Mouse (Mus musculus): ENCODE data around the gene Abraxas1. TPM values are rescaled to one million over a fixed set of nuclear protein-coding genes. Genes with fewer than 3 reads are reported as not detected.

Abraxas1 gene
- total and polyA plus RNA-seq, 2 experiments from 2014 or later = 5.2 to 10.3 TPM

DNA sequence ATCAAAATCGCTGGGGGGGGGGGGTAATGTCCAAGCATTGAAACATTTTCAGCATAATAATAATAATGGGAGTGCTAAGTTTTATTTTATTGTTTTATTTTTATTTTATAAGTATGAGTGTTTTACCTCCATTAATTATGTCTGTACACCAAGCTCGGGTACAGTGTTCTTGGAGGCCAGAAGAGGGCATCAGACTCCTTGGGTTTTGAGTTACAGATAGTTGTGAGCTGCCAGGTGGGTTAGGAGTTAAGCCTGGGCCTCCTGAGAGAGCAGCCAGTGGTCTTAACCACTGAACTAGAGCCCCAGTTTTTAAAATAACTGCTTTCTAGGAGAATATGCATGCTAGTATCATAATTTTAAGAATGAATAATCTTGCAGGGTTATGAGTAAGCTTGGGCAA lies 5.2 kb upstream of the Abraxas1 start:
- no peak overlapping the region for H3K27ac ChIP-seq (ENCODE audit: low read depth, low read length)

DNA sequence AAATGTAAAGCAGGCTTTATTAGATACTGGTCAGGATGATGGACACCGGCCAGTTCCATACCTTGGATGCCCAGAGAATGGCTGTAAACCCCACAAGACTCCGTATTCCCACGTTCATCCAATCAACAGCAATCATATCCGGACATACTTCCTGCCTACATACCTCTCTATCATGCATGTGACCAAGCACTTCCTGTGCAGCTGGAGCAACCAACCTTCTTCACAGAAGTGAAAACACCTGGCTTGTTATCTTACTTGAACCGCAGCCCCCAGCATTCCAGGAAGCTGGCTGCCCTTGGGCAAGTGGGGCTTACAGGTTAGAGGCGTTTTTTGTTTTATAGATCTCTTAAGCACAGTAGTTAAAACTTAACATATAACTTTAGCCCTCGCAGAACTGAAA lies 2.1 kb upstream of the Abraxas1 start:
- H3K9me3 ChIP-seq (ENCODE audit: low read length) = no peaks in the 10 kb centered on the region

More for the DNA sequence above, 5.2 kb upstream of the Abraxas1 start:
- DNase-seq = no peak
- 0 out of 2 replicates have a peak, but pooled peaks cover 4% of the 10 kb centered on the region for H3K4me1 ChIP-seq (ENCODE audit: insufficient read depth)
- H3K36me3 ChIP-seq (ENCODE audit: insufficient read depth) = no peaks in the 10 kb centered on the region
- no peak overlapping the region for H3K4me3 ChIP-seq (ENCODE audit: low read depth, low read length)
- H3K4me2 ChIP-seq (ENCODE audit: low read depth) = no peak overlapping the region
- H3K27me3 ChIP-seq (ENCODE audit: insufficient read depth, low read length) = no peaks in the 10 kb centered on the region
- ATAC-seq = no peak
- H3K9me3 ChIP-seq (ENCODE audit: low read length) = no peaks in the 10 kb centered on the region
- H3K9ac ChIP-seq = no peak overlapping the region
- 29% methylated on average over 2 of the region's 2 CpGs for WGBS
- TF ChIP-seq CTCF (IDR thresholded peaks at IDR 0.05; ENCODE audit: low read depth) = no peak; the same call in 1 of the 2 replicates

GRCm38 (mm10) chr5:100821375-100821774 lies 610 bp upstream of the Abraxas1 start:
- H3K4me2 ChIP-seq (ENCODE audit: low read depth) = peak overlapping the region; percentile 85
- H3K9me3 ChIP-seq (ENCODE audit: low read length) = no peaks in the 10 kb centered on the region
- ATAC-seq = no peak
- H3K4me1 ChIP-seq (ENCODE audit: insufficient read depth) = peaks cover 8% of the 10 kb centered on the region; the same call in 1 of the 2 replicates
- no peak overlapping the region for H3K9ac ChIP-seq
- no peak for DNase-seq
- H3K36me3 ChIP-seq (ENCODE audit: insufficient read depth) = no peaks in the 10 kb centered on the region
- 79% methylated on average over 8 of the region's 8 CpGs for WGBS
- peak overlapping the region; percentile 79 for H3K4me3 ChIP-seq (ENCODE audit: low read depth, low read length)
- no peak for TF ChIP-seq CTCF (IDR thresholded peaks at IDR 0.05; ENCODE audit: low read depth)
- H3K27me3 ChIP-seq (ENCODE audit: insufficient read depth, low read length) = no peaks in the 10 kb centered on the region
- H3K27ac ChIP-seq (ENCODE audit: low read depth, low read length) = no peak overlapping the region

More for the DNA sequence above, 2.1 kb upstream of the Abraxas1 start:
- no peak overlapping the region for H3K27ac ChIP-seq (ENCODE audit: low read depth, low read length)
- no peak overlapping the region for H3K4me2 ChIP-seq (ENCODE audit: low read depth)
- no peak overlapping the region for H3K4me3 ChIP-seq (ENCODE audit: low read depth, low read length)
- H3K36me3 ChIP-seq (ENCODE audit: insufficient read depth) = no peaks in the 10 kb centered on the region
- ATAC-seq (no peak), DNase-seq (no peak)
- no peak for TF ChIP-seq CTCF (IDR thresholded peaks at IDR 0.05; ENCODE audit: low read depth)
- H3K27me3 ChIP-seq (ENCODE audit: insufficient read depth, low read length) = no peaks in the 10 kb centered on the region
- H3K4me1 ChIP-seq (ENCODE audit: insufficient read depth) = peaks cover 8% of the 10 kb centered on the region; the same call in 1 of the 2 replicates
- no peak overlapping the region for H3K9ac ChIP-seq
- 90% methylated on average over 7 of the region's 7 CpGs for WGBS

DNA sequence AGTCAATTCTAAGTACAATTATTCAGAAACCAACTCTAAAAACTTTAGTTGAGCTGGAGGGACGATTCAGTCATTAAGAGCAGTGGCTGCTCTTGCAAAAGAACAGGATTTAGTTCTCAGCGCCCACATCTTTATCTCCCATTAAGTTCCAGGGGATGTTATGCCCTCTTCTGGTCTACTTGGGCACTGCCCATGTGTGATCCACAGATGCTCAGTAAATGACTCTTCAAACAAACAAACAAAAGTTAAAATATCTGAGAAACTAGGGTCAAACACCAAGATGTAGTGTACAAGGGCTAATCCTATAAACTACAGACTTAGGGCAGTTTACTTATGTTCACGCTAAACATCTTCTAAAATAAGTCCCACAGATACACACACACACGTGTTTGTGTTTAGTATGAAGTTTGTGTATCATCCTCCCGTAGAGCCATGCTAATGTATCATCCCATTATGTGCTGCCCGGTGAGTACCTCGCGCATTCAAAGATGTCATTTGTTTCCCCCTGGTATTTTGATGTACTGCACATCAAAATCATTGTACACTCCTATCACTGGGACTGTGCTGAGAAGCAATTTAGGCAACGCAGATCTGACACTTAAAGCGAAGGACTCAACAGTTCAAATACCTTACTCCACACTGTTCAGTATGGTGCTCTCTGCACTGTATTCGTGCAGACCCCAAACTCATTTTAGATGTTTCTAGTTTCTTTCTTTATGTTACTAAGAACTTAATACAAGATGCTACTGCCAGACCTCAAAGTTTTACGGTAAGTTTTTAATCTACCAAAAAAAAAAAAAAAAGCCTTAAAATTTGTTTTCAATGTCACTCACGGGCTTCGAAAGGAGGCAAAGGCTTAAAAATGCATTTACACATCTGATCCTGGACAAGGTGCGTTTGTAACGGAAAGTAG lies 941 bp downstream of the Abraxas1 start:
- Histone ChIP-seq H3K27ac (ENCODE audit: low read depth, low read length) (no peak overlapping the region), H3K36me3 (ENCODE audit: insufficient read depth) (peaks cover 3% of the 10 kb centered on the region; the same call in 1 of the 2 replicates), H3K4me2 (ENCODE audit: low read depth) (peak overlapping the region; percentile 85), H3K9ac (peak overlapping the region; percentile 77), H3K27me3 (ENCODE audit: insufficient read depth, low read length) (no peaks in the 10 kb centered on the region), H3K9me3 (ENCODE audit: low read length) (no peaks in the 10 kb centered on the region), H3K4me3 (ENCODE audit: low read depth, low read length) (peak overlapping the region; percentile 79), H3K4me1 (ENCODE audit: insufficient read depth) (peaks cover 8% of the 10 kb centered on the region; the same call in 1 of the 2 replicates)
- peak; percentile 37 for TF ChIP-seq CTCF (IDR thresholded peaks at IDR 0.05; ENCODE audit: low read depth)
- no peak for ATAC-seq
- WGBS = 23% methylated on average over 16 of the region's 16 CpGs
- no peak for DNase-seq

- 87% methylated on average over 4 of the region's 4 CpGs for WGBS
- no peak for ATAC-seq
Measured at GRCm38 (mm10) chr5:100818341-100818740, 2.4 kb downstream of the Abraxas1 start.

GRCm38 (mm10) chr5:100798165-100798860 lies 22.5 kb downstream of the Abraxas1 start, which contains the start of the genes Helq and Mrps18c:
Gene Helq, minus strand, starts transcription at chr5:100798598.
Gene Mrps18c, plus strand, starts transcription at chr5:100798627.
- Histone ChIP-seq H3K9ac (peak within 1 kb of the TSS; percentile 82), H3K4me1 (ENCODE audit: insufficient read depth) (0 out of 2 replicates have a peak, but pooled peaks cover 13% of the 10 kb centered on the region), H3K4me2 (ENCODE audit: low read depth) (peak within 1 kb of the TSS; percentile 95), H3K4me3 (ENCODE audit: low read depth, low read length) (peak within 1 kb of the TSS; percentile 78), H3K27ac (ENCODE audit: low read depth, low read length) (peak within 1 kb of the TSS; percentile 67), H3K36me3 (ENCODE audit: insufficient read depth) (peaks cover 32% of the 10 kb centered on the region; the same call in 1 of the 2 replicates), H3K27me3 (ENCODE audit: insufficient read depth, low read length) (no peaks in the 10 kb centered on the region), H3K9me3 (ENCODE audit: low read length) (no peaks in the 10 kb centered on the region)
- TF ChIP-seq CTCF (IDR thresholded peaks at IDR 0.05; ENCODE audit: low read depth) = 0 out of 2 replicates have a peak, but pooled peaks have one; percentile 3
- under 1% methylated on average over 67 of the region's 67 CpGs for WGBS
- DNase-seq (peak; percentile 96), ATAC-seq (peak; percentile 99)

More at GRCm38 (mm10) chr5:100818341-100818740, 2.4 kb downstream of the Abraxas1 start:
- no peak for TF ChIP-seq CTCF (IDR thresholded peaks at IDR 0.05; ENCODE audit: low read depth)
- Histone ChIP-seq H3K9ac (no peak overlapping the region), H3K4me3 (ENCODE audit: low read depth, low read length) (no peak overlapping the region), H3K27ac (ENCODE audit: low read depth, low read length) (no peak overlapping the region), H3K9me3 (ENCODE audit: low read length) (no peaks in the 10 kb centered on the region), H3K36me3 (ENCODE audit: insufficient read depth) (peaks cover 3% of the 10 kb centered on the region; the same call in 1 of the 2 replicates), H3K27me3 (ENCODE audit: insufficient read depth, low read length) (no peaks in the 10 kb centered on the region), H3K4me2 (ENCODE audit: low read depth) (no peak overlapping the region), H3K4me1 (ENCODE audit: insufficient read depth) (peaks cover 8% of the 10 kb centered on the region; the same call in 1 of the 2 replicates)
- no peak for DNase-seq

Data from forebrain, postnatal 0 days (tissue).